Mouse (Mus musculus): ENCODE measurements at regions not wholly inside any gene's neighbourhood (a gene's known extent, or its start where the extent isn't known, plus 50 kb on each side); places are given as distances from the start of the nearest gene placed in this dataset.
A peak's percentile ranks its signal among the peaks of the same experiment; 100 is the strongest.

DNA sequence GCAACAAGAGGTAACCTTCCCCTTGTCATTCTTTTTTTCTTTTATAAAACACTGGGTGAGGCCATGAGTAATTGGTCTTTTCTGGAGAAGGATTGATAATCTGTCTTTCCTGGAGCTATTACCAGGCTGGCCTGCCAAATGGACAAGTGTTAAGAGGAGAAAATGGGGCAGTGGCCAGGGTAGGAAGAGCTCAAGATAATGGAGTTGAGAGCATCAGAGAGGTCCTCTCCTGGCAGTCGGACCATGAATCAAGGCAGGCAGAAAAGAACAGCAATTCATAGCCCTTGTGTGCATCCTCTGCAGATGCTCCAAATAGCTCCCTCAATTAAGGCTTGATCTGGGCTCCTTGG lies 208.2 kb downstream of the Rpl10-ps3 start:
- Histone ChIP-seq H3K36me3 (ENCODE audit: control insufficient read depth, insufficient read depth, low read length, poor library complexity, severe bottlenecking) (no peaks in the 10 kb centered on the region), H3K9me3 (ENCODE audit: control insufficient read depth, insufficient read depth, low read depth, low read length) (no peaks in the 10 kb centered on the region), H3K9ac (ENCODE audit: insufficient read depth, low read depth, low read length, poor library complexity, severe bottlenecking) (no peak overlapping the region), H3K27ac (ENCODE audit: insufficient read depth, low read depth, low read length, poor library complexity, severe bottlenecking) (no peak overlapping the region), H3K4me3 (ENCODE audit: insufficient read depth in 1 of 2, low read depth in 1 of 2, low read length in 2 of 2, poor library complexity in 1 of 2, severe bottlenecking in 1 of 2) (no peak overlapping the region), H3K4me1 (ENCODE audit: control insufficient read depth in 2 of 2, insufficient read depth in 2 of 2, low read length in 2 of 2, poor library complexity in 1 of 2) (0 out of 4 replicates have a peak, but pooled peaks cover 6 to 7% of the 10 kb centered on the region in 2 experiments)
- DNase-seq (ENCODE audit: low read depth, low spot score), result no peak
- TF ChIP-seq ZC3H11A (IDR thresholded peaks at IDR 0.05; ENCODE audit: borderline replicate concordance, low read depth, low read length) (no peak), MAFK (IDR thresholded peaks at IDR 0.05; ENCODE audit: insufficient read depth, low read depth, low read length) (no peak), HCFC1 (IDR thresholded peaks at IDR 0.05; ENCODE audit: borderline replicate concordance, insufficient read depth, low read length) (no peak)
- in situ Hi-C loops (cut with MboI; ENCODE audit: low sequenced_read_pairs in 2 of 2, unreplicated experiment in 2 of 2), result no loop called here

- in situ Hi-C loops (cut with MboI; ENCODE audit: low sequenced_read_pairs in 2 of 2, unreplicated experiment in 2 of 2), result no loop called here
- no peak overlapping the region for H3K9ac ChIP-seq (ENCODE audit: insufficient read depth, low read depth, low read length, poor library complexity, severe bottlenecking)
- no peaks in the 10 kb centered on the region for H3K9me3 ChIP-seq (ENCODE audit: control insufficient read depth, insufficient read depth, low read depth, low read length)
- TF ChIP-seq ZC3H11A (IDR thresholded peaks at IDR 0.05; ENCODE audit: borderline replicate concordance, low read depth, low read length), result no peak
- no peak for TF ChIP-seq CHD2 (IDR thresholded peaks at IDR 0.05; ENCODE audit: low read depth, low read length)
- TF ChIP-seq HCFC1 (IDR thresholded peaks at IDR 0.05; ENCODE audit: borderline replicate concordance, insufficient read depth, low read length), result no peak
- TF ChIP-seq MAFK (IDR thresholded peaks at IDR 0.05; ENCODE audit: insufficient read depth, low read depth, low read length), result no peak
- no peak for TF ChIP-seq ZNF384 (IDR thresholded peaks at IDR 0.05; ENCODE audit: low read depth, low read length)
- H3K27ac ChIP-seq (ENCODE audit: insufficient read depth, low read depth, low read length, poor library complexity, severe bottlenecking), result no peak overlapping the region
- no peak for DNase-seq (ENCODE audit: low read depth, low spot score)
- H3K4me1 ChIP-seq (ENCODE audit: control insufficient read depth in 2 of 2, insufficient read depth in 2 of 2, low read length in 2 of 2, poor library complexity in 1 of 2), result 0 out of 4 replicates have a peak, but pooled peaks cover 4 to 5% of the 10 kb centered on the region in 2 experiments
- H3K4me3 ChIP-seq (ENCODE audit: insufficient read depth in 1 of 2, low read depth in 1 of 2, low read length in 2 of 2, poor library complexity in 1 of 2, severe bottlenecking in 1 of 2), result no peak overlapping the region
- no peaks in the 10 kb centered on the region for H3K36me3 ChIP-seq (ENCODE audit: control insufficient read depth, insufficient read depth, low read length, poor library complexity, severe bottlenecking)
Observed at GRCm38 (mm10) chr9:50135939-50136635, 208.7 kb downstream of the Rpl10-ps3 start.

DNA sequence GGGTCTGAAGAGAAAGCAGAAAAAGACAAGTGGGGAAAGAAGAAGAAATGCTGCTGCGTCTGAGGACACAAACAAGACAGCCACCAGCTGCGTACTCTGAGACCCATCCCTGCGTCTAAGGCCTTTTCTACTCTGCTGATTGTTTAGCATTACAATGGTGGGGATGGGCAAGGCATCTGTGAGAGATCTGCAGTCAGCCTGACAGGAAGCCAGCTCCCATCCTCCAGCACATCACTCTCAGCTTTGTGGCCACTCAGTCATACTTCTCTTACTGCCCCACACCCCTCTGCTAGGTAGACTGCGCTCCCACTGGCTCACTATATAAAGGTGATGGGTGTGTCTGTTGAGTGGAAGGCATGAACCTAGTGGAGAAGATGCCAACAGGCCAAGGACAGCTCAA lies 220.5 kb downstream of the Rpl10-ps3 start:
- Histone ChIP-seq H3K9ac (ENCODE audit: insufficient read depth, low read depth, low read length, poor library complexity, severe bottlenecking) (peak overlapping the region; percentile 53; the same call in 1 of the 2 replicates), H3K9me3 (ENCODE audit: control insufficient read depth, insufficient read depth, low read depth, low read length) (no peaks in the 10 kb centered on the region), H3K4me3 (ENCODE audit: insufficient read depth in 1 of 2, low read depth in 1 of 2, low read length in 2 of 2, poor library complexity in 1 of 2, severe bottlenecking in 1 of 2) (peak overlapping the region; percentile 41 to 49), H3K36me3 (ENCODE audit: control insufficient read depth, insufficient read depth, low read length, poor library complexity, severe bottlenecking) (no peaks in the 10 kb centered on the region), H3K27ac (ENCODE audit: insufficient read depth, low read depth, low read length, poor library complexity, severe bottlenecking) (peak overlapping the region; percentile 84; the same call in 1 of the 2 replicates), H3K4me1 (ENCODE audit: control insufficient read depth in 2 of 2, insufficient read depth in 2 of 2, low read length in 2 of 2, poor library complexity in 1 of 2) (peaks cover 4 to 12% of the 10 kb centered on the region in 2 experiments)
- TF ChIP-seq ZNF384 (IDR thresholded peaks at IDR 0.05; ENCODE audit: low read depth, low read length) (no peak), HCFC1 (IDR thresholded peaks at IDR 0.05; ENCODE audit: borderline replicate concordance, insufficient read depth, low read length) (no peak), ZC3H11A (IDR thresholded peaks at IDR 0.05; ENCODE audit: borderline replicate concordance, low read depth, low read length) (no peak), CHD2 (IDR thresholded peaks at IDR 0.05; ENCODE audit: low read depth, low read length) (no peak), MAFK (IDR thresholded peaks at IDR 0.05; ENCODE audit: insufficient read depth, low read depth, low read length) (no peak)
- DNase-seq (ENCODE audit: low read depth, low spot score), result peak; percentile 71
- in situ Hi-C loops (cut with MboI; ENCODE audit: low sequenced_read_pairs in 2 of 2, unreplicated experiment in 2 of 2), result no loop called here

- no peaks in the 10 kb centered on the region for H3K36me3 ChIP-seq (ENCODE audit: control insufficient read depth, insufficient read depth, low read length, poor library complexity, severe bottlenecking)
- TF ChIP-seq MAFK (IDR thresholded peaks at IDR 0.05; ENCODE audit: insufficient read depth, low read depth, low read length), result no peak
- no peak for DNase-seq (ENCODE audit: low read depth, low spot score)
- H3K9ac ChIP-seq (ENCODE audit: insufficient read depth, low read depth, low read length, poor library complexity, severe bottlenecking), result no peak overlapping the region
- in situ Hi-C loops (cut with MboI; ENCODE audit: low sequenced_read_pairs in 2 of 2, unreplicated experiment in 2 of 2), result no loop called here
- H3K4me1 ChIP-seq (ENCODE audit: control insufficient read depth in 2 of 2, insufficient read depth in 2 of 2, low read length in 2 of 2, poor library complexity in 1 of 2), result peaks cover 4 to 12% of the 10 kb centered on the region in 2 experiments
- no peak overlapping the region for H3K4me3 ChIP-seq (ENCODE audit: insufficient read depth in 1 of 2, low read depth in 1 of 2, low read length in 2 of 2, poor library complexity in 1 of 2, severe bottlenecking in 1 of 2)
- H3K9me3 ChIP-seq (ENCODE audit: control insufficient read depth, insufficient read depth, low read depth, low read length), result no peaks in the 10 kb centered on the region
- H3K27ac ChIP-seq (ENCODE audit: insufficient read depth, low read depth, low read length, poor library complexity, severe bottlenecking), result no peak overlapping the region
Observed at GRCm38 (mm10) chr9:50120820-50121599, 223.8 kb downstream of the Rpl10-ps3 start.
